Mouse (Mus musculus): ENCODE measurements at regions not wholly inside any gene's neighbourhood (a gene's known extent, or its start where the extent isn't known, plus 50 kb on each side); places are given as distances from the start of the nearest gene placed in this dataset.
"Not testable (repeated sequence)": the region's sequence is repeated elsewhere in the genome, so short reads cannot be mapped to it uniquely, and the experiment has no call there.

GRCm38 (mm10) chr12:109749711-109750243, 149.6 kb upstream of the Rtl1 start:
- peak; percentile 41 for DNase-seq (ENCODE audit: low spot score)

- DNase-seq (ENCODE audit: low spot score): no peak
Measured at GRCm38 (mm10) chr12:109754986-109755385, 154.9 kb upstream of the Rtl1 start.

- DNase-seq (ENCODE audit: low spot score): no peak
Measured at GRCm38 (mm10) chr12:109764293-109764692, 164.2 kb upstream of the Rtl1 start.

- DNase-seq (ENCODE audit: low spot score): not testable (repeated sequence)
Measured at GRCm38 (mm10) chr12:109766602-109767001, 166.5 kb upstream of the Rtl1 start.

- no peak for DNase-seq (ENCODE audit: low spot score)
Measured at GRCm38 (mm10) chr12:109772543-109772942, 172.4 kb upstream of the Rtl1 start.

- no peak for DNase-seq (ENCODE audit: low spot score)
Measured at GRCm38 (mm10) chr12:109773909-109774313, 173.8 kb upstream of the Rtl1 start.

GRCm38 (mm10) chr12:109798846-109799245, 198.7 kb upstream of the Rtl1 start:
- no peak for DNase-seq (ENCODE audit: low spot score)

GRCm38 (mm10) chr12:109799395-109799794, 199.3 kb upstream of the Rtl1 start:
- DNase-seq (ENCODE audit: low spot score): no peak

GRCm38 (mm10) chr12:109827241-109827915, 227.2 kb upstream of the Rtl1 start:
- DNase-seq (ENCODE audit: low spot score): no peak

GRCm38 (mm10) chr12:109830303-109831020, 230.3 kb upstream of the Rtl1 start:
- DNase-seq (ENCODE audit: low spot score): no peak

GRCm38 (mm10) chr12:109832964-109833363, 232.8 kb upstream of the Rtl1 start:
- DNase-seq (ENCODE audit: low spot score): no peak

- no peak for DNase-seq (ENCODE audit: low spot score)
Measured at GRCm38 (mm10) chr12:109836521-109836920, 236.4 kb upstream of the Rtl1 start.

- no peak for DNase-seq (ENCODE audit: low spot score)
Measured at GRCm38 (mm10) chr12:109839126-109839587, 239.0 kb upstream of the Rtl1 start.

GRCm38 (mm10) chr12:109839946-109840524, 239.9 kb upstream of the Rtl1 start:
- DNase-seq (ENCODE audit: low spot score): no peak

- no peak for DNase-seq (ENCODE audit: low spot score)
Measured at GRCm38 (mm10) chr12:109844723-109845601, 244.8 kb upstream of the Rtl1 start.

GRCm38 (mm10) chr12:109845602-109845906, 245.4 kb upstream of the Rtl1 start:
- DNase-seq (ENCODE audit: low spot score): no peak

GRCm38 (mm10) chr12:109856336-109856735, 256.2 kb upstream of the Rtl1 start:
- DNase-seq (ENCODE audit: low spot score): no peak

- no peak for DNase-seq (ENCODE audit: low spot score)
Measured at GRCm38 (mm10) chr12:109857705-109858104, 257.6 kb upstream of the Rtl1 start.

GRCm38 (mm10) chr12:109864826-109865225, 264.7 kb upstream of the Rtl1 start:
- no peak for DNase-seq (ENCODE audit: low spot score)

GRCm38 (mm10) chr12:109871021-109871420, 270.9 kb upstream of the Rtl1 start:
- DNase-seq (ENCODE audit: low spot score): no peak

GRCm38 (mm10) chr12:109874466-109874865, 274.3 kb upstream of the Rtl1 start:
- DNase-seq (ENCODE audit: low spot score): no peak

GRCm38 (mm10) chr12:109881108-109881507, 281.0 kb upstream of the Rtl1 start:
- DNase-seq (ENCODE audit: low spot score): no peak

All from urinary bladder, postnatal 25 days (tissue).